In genomic region chr11:50147267-50147957, GRCm38 (mm10) we compare ENCODE assay signal across 15 mouse cellular contexts. TPM values are rescaled to one million over a fixed set of nuclear protein-coding genes. Genes with fewer than 3 reads are reported as not detected.
A peak's percentile ranks its signal among the peaks of the same experiment; 100 is the strongest.
DNase-seq lines count a peak whose midpoint lies in the region; ATAC-seq lines count a peak whose summit lies in the region.
"Had no signal": no experiment of that assay in that cellular context is flagged by ENCODE, and none has a peak within 500 bp of the region (broad histone marks: within the 10 kb centered on the region; RNA-seq: fewer than 3 reads in every experiment).

No protein-coding gene starts in this region.

- H3K27ac ChIP-seq in embryonic facial prominence, embryonic 13.5 days, result no peak overlapping the region
- H3K27ac ChIP-seq in embryonic facial prominence, embryonic 10.5 days (replicated peaks), result no peak overlapping the region
- H3K27ac ChIP-seq: forebrain, embryonic 15.5 days; hindbrain, embryonic 10.5 days; layer of hippocampus, adult 2 months had no signal

- no peak for ATAC-seq in embryonic facial prominence, embryonic 13.5 days (ENCODE audit: insufficient number of reproducible peaks, insufficient read depth, low FRiP score, low TSS enrichment, low read depth)
- ATAC-seq: forebrain, embryonic 15.5 days had no signal

- 0 out of 2 replicates have a peak overlapping the region, but pooled peaks have one; percentile 2 for H3K9ac ChIP-seq in embryonic facial prominence, embryonic 13.5 days
- H3K9ac ChIP-seq: forebrain, embryonic 15.5 days; lung, embryonic 14.5 days had no signal

- no peak for DNase-seq in embryonic facial prominence, embryonic 10.5 days (ENCODE audit: low spot score)
- DNase-seq in ovary, adult 18-20 months (ENCODE audit: low spot score), result peak; percentile 67
- no peak for DNase-seq in ovary, postnatal 14 days (ENCODE audit: low spot score)
- peak; percentile 32 to 62 for DNase-seq in heart, postnatal 10 days
- DNase-seq in kidney, adult 9 months, result no peak
- no peak for DNase-seq in left cerebral cortex, adult 18-20 months (ENCODE audit: low spot score in 2 of 2)
- DNase-seq in kidney, postnatal 14 days, result no peak
- DNase-seq: kidney, adult 11 months; lung, embryonic 14.5 days; midbrain, embryonic 14.5 days; right cerebral cortex, postnatal 4 days had no signal

- intact Hi-C loops in heart, postnatal 10 days (cut with DNase I), result no loop called here

- H3K36me3 ChIP-seq in embryonic facial prominence, embryonic 13.5 days, result peaks cover 96% of the 10 kb centered on the region
- H3K36me3 ChIP-seq in embryonic facial prominence, embryonic 10.5 days (replicated peaks), result peaks cover 97% of the 10 kb centered on the region

- no peaks in the 10 kb centered on the region for H3K4me1 ChIP-seq in embryonic facial prominence, embryonic 13.5 days
- no peaks in the 10 kb centered on the region for H3K4me1 ChIP-seq in embryonic facial prominence, embryonic 10.5 days
- H3K4me1 ChIP-seq: forebrain, embryonic 15.5 days; hindbrain, embryonic 10.5 days had no signal

- no peak overlapping the region for H3K4me2 ChIP-seq in embryonic facial prominence, embryonic 13.5 days
- H3K4me2 ChIP-seq: forebrain, embryonic 15.5 days; lung, embryonic 14.5 days had no signal

- 90% methylated on average over 9 of the region's 9 CpGs for WGBS in embryonic facial prominence, embryonic 13.5 days
- WGBS in embryonic facial prominence, embryonic 10.5 days, result 88% methylated on average over 9 of the region's 9 CpGs

- no peak overlapping the region for H3K4me3 ChIP-seq in embryonic facial prominence, embryonic 13.5 days
- H3K4me3 ChIP-seq in embryonic facial prominence, embryonic 10.5 days, result no peak overlapping the region
- H3K4me3 ChIP-seq: forebrain, embryonic 15.5 days; hindbrain, embryonic 10.5 days; layer of hippocampus, adult 2 months had no signal

- no peaks in the 10 kb centered on the region for H3K27me3 ChIP-seq in embryonic facial prominence, embryonic 13.5 days
- no peaks in the 10 kb centered on the region for H3K27me3 ChIP-seq in embryonic facial prominence, embryonic 10.5 days (replicated peaks; ENCODE audit: low read depth, poor library complexity, severe bottlenecking)
- H3K27me3 ChIP-seq: forebrain, embryonic 15.5 days had no signal

- no peaks in the 10 kb centered on the region for H3K9me3 ChIP-seq in embryonic facial prominence, embryonic 13.5 days
- H3K9me3 ChIP-seq in embryonic facial prominence, embryonic 10.5 days, result no peaks in the 10 kb centered on the region; the same call in 1 of the 2 replicates
- H3K9me3 ChIP-seq: forebrain, embryonic 15.5 days; hindbrain, embryonic 10.5 days had no signal

RNA-seq across cellular contexts. Expression of gene Tbc1d9b, which starts 16.2 kb away (rescaled TPM):
- polyA plus RNA-seq in embryonic facial prominence, embryonic 13.5 days (2015; fragmentation: Nextera tagmentation; extraction: Ambion mirVana), result 44.9 and 47.8 TPM in 2 replicates
- 35.7 and 36.9 TPM in 2 replicates for polyA plus RNA-seq in embryonic facial prominence, embryonic 10.5 days (2016; fragmentation: Nextera tagmentation; extraction: Ambion mirVana)
- total RNA-seq in heart, postnatal 10 days (2021), result 10 to 100 TPM; 44.5 to 48.6 TPM
- total RNA-seq in left cerebral cortex, adult 18-20 months (2021), result 100 to 1,000 TPM; 131 TPM

RNA-seq across cellular contexts. Expression of gene Mrnip, which starts 26.8 kb away (rescaled TPM):
- polyA plus RNA-seq in embryonic facial prominence, embryonic 13.5 days (2015; fragmentation: Nextera tagmentation; extraction: Ambion mirVana), result 18.0 and 22.9 TPM in 2 replicates
- polyA plus RNA-seq in embryonic facial prominence, embryonic 10.5 days (2016; fragmentation: Nextera tagmentation; extraction: Ambion mirVana), result 24.1 and 27.3 TPM in 2 replicates
- total RNA-seq in heart, postnatal 10 days (2021), result 1 to 10 TPM; 6.0 TPM
- total RNA-seq in left cerebral cortex, adult 18-20 months (2021), result 10 to 100 TPM; 11.5 to 13.9 TPM

Comparison
In these comparisons a context has a peak if more than half of its experiments do, and no peak if none do; other contexts are left out.
1. DNase-seq: peak in ovary, adult 18-20 months (single experiment) and heart, postnatal 10 days (2 of 2); none in embryonic facial prominence, embryonic 10.5 days (single experiment), ovary, postnatal 14 days (single experiment), kidney, adult 9 months (single experiment), left cerebral cortex, adult 18-20 months (0 of 2) and kidney, postnatal 14 days (single experiment).